Mouse (Mus musculus): Measurements from ENCODE around the gene Cdcp2.

- TF ChIP-seq E2F4 (IDR thresholded peaks at IDR 0.05; ENCODE audit: insufficient replicate concordance, low read depth, low read length) (no peak), POLR2A (IDR thresholded peaks at IDR 0.05; ENCODE audit: low read depth, low read length) (no peak), CTCF (conservative IDR thresholded peaks at IDR 0.05 in 1 of 2, IDR thresholded peaks at IDR 0.05 in 1 of 2; ENCODE audit: low read depth in 2 of 2, low read length in 2 of 2) (no peak), EP300 (IDR thresholded peaks at IDR 0.05; ENCODE audit: low read length) (no peak), SMC3 (IDR thresholded peaks at IDR 0.05; ENCODE audit: low read depth, low read length) (no peak), CHD2 (IDR thresholded peaks at IDR 0.05; ENCODE audit: low read length) (no peak), HCFC1 (IDR thresholded peaks at IDR 0.05; ENCODE audit: low read depth, low read length) (no peak), TCF12 (IDR thresholded peaks at IDR 0.05; ENCODE audit: low read depth, low read length) (no peak), CHD1 (IDR thresholded peaks at IDR 0.05; ENCODE audit: low read depth, low read length) (no peak), UBTF (IDR thresholded peaks at IDR 0.05; ENCODE audit: low read depth, low read length) (no peak), BHLHE40 (IDR thresholded peaks at IDR 0.05; ENCODE audit: low read depth, low read length) (no peak), USF1 (IDR thresholded peaks at IDR 0.05; ENCODE audit: low read depth, low read length) (no peak)
These were observed 38.3 kb upstream of the Cdcp2 start for GRCm38 (mm10) chr4:107058346-107058745.
